Mouse (Mus musculus) ovary, postnatal 36 days (tissue): Measurements from ENCODE around the gene Olfr26.
"Not testable (repeated sequence)": the region's sequence is repeated elsewhere in the genome, so short reads cannot be mapped to it uniquely, and the experiment has no call there.

ENCODE experiments used
- DNase-seq: peaks from one replicate; pipeline ENCODE4 v3.0.0; 2022; ENCODE audit warnings: low spot score, mixed read lengths

Gene Olfr26

GRCm38 (mm10) chr9:38854760-38855159 lies at the start of gene Olfr26:
TSS of gene Olfr26 (plus strand) at chr9:38855060.
- DNase-seq = no peak

GRCm38 (mm10) chr9:38805696-38806095 lies 49.2 kb upstream of the Olfr26 start:
- no peak for DNase-seq

- DNase-seq = no peak
Measured at GRCm38 (mm10) chr9:38814314-38814713, 40.5 kb upstream of the Olfr26 start, which contains the start of gene Olfr922. TSS of gene Olfr922 (plus strand) at chr9:38814614.

- no peak for DNase-seq
Measured at GRCm38 (mm10) chr9:38815458-38815986, 39.3 kb upstream of the Olfr26 start.

- DNase-seq = no peak
Measured at GRCm38 (mm10) chr9:38826245-38826644, 28.6 kb upstream of the Olfr26 start, which contains the start of gene Olfr923. TSS of gene Olfr923 (plus strand) at chr9:38826545.

- DNase-seq = no peak
Measured at GRCm38 (mm10) chr9:38833027-38833426, 21.8 kb upstream of the Olfr26 start.

- no peak for DNase-seq
Measured at GRCm38 (mm10) chr9:38844149-38844548, 10.7 kb upstream of the Olfr26 start, which contains the start of gene Olfr924. TSS of gene Olfr924 (plus strand) at chr9:38844449.

GRCm38 (mm10) chr9:38874880-38875279 lies 20.0 kb downstream of the Olfr26 start:
- not testable (repeated sequence) for DNase-seq

- DNase-seq = no peak
Measured at GRCm38 (mm10) chr9:38876826-38877225, 22.0 kb downstream of the Olfr26 start, which contains the start of gene Olfr926. TSS of gene Olfr926 (plus strand) at chr9:38877126.
